Mouse (Mus musculus): Measurements from ENCODE around the gene Gulp1.

DNA sequence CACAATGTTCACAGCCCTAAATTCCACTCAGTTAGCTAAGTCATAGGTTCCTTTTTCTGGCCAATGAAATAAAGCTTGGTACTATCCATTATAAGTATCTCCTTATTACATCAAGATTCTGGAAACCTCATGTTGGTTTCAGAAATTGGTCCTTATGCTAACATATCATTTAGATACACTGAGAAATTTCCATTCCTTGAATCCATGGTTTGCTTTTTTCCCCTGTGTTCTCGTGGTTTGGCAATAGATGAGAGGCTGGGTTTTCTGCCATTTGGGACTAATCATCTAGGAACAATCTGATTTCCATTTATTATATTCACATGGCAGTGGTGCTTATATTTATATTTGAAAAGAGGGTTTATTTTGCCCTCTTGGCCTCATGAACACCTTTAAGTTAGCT is 226.9 kb downstream of the Gulp1 start:
- TF ChIP-seq CTCF (IDR thresholded peaks at IDR 0.05; ENCODE audit: extremely low read depth, insufficient read depth, low read length) (no peak), POLR2A (IDR thresholded peaks at IDR 0.05; ENCODE audit: extremely low read depth, insufficient read depth, low read length) (no peak)
